Mouse (Mus musculus) heart, embryonic 13.5 days (tissue): ENCODE data around the gene Zbtb8a. TPM values are rescaled to one million over a fixed set of nuclear protein-coding genes. Genes with fewer than 3 reads are reported as not detected.
"Not testable (repeated sequence)": the region's sequence is repeated elsewhere in the genome, so short reads cannot be mapped to it uniquely, and the experiment has no call there.

Experiments used
- ATAC-seq: fragments of 200-750 bp; cut with Nextera tagmentation; 2 replicates; pipeline ENCODE4 v1.8.0; 2017; ENCODE audit warnings: moderate TSS enrichment; ENCODE audit not compliant: insufficient number of reproducible peaks, low FRiP score, low TSS enrichment; ENCODE audit errors: extremely low read depth
- H3K27ac ChIP-seq: fragments of 300-500 bp; sonication (generic); replicated peaks from 2 replicates; pipeline ENCODE4 v1.5.1; 2015; ENCODE audit warnings: moderate library complexity, mild to moderate bottlenecking, inconsistent platforms
- H3K27me3 ChIP-seq: fragments of 300-500 bp; sonication (generic); replicated peaks from 2 replicates; pipeline ENCODE4 v1.6.1; 2015; ENCODE audit warnings: mild to moderate bottlenecking, inconsistent platforms
- H3K36me3 ChIP-seq: fragments of 300-500 bp; sonication (generic); 2 replicates; pipeline ENCODE4 v1.6.1; 2015; ENCODE audit warnings: mild to moderate bottlenecking, inconsistent platforms
- H3K4me1 ChIP-seq: fragments of 300-500 bp; sonication (generic); 2 replicates; pipeline ENCODE4 v1.6.1; 2015; ENCODE audit warnings: inconsistent platforms
- H3K4me2 ChIP-seq: fragments of 300-500 bp; sonication (generic); 2 replicates; pipeline ENCODE4 v1.6.1; 2015; ENCODE audit warnings: inconsistent platforms, mild to moderate bottlenecking, moderate library complexity
- H3K4me3 ChIP-seq: fragments of 300-500 bp; sonication (generic); 2 replicates; pipeline ENCODE4 v1.5.1; 2015; ENCODE audit warnings: moderate library complexity, mild to moderate bottlenecking, inconsistent platforms
- H3K9ac ChIP-seq: fragments of 300-500 bp; sonication (generic); 2 replicates; pipeline ENCODE4 v1.6.1; 2015; ENCODE audit warnings: inconsistent platforms, mild to moderate bottlenecking, moderate library complexity
- H3K9me3 ChIP-seq: fragments of 300-500 bp; sonication (generic); 2 replicates; pipeline ENCODE4 v1.6.1; 2016; ENCODE audit warnings: inconsistent platforms
- WGBS: fragments of 180-500 bp; shearing (Covaris S2); methylation state at CpG from one replicate; pipeline ENCODE4 v1.1.7; 2015; ENCODE audit warnings: mixed read lengths; 5-methylcytosine and 5-hydroxymethylcytosine counted together
- polyA plus RNA-seq: library from polyadenylated mRNA; unstranded; fragments of >200 nt; fragmentation: Nextera tagmentation; extraction: Ambion mirVana; gene quantifications from 2 replicates; pipeline ENCODE4 v1.2.1, GENCODE M21; 2015

Gene Zbtb8a
- polyA plus RNA-seq, 1 experiment from 2014 or later = 11.0 TPM

GRCm38 (mm10) chr4:129376961-129377545, 863 bp downstream of the Zbtb8a start:
- H3K27me3 ChIP-seq = peaks cover 5% of the 10 kb centered on the region; the same call in 1 of the 2 replicates

GRCm38 (mm10) chr4:129375821-129376220, 2.1 kb downstream of the Zbtb8a start:
- Histone ChIP-seq H3K27me3 (peaks cover 5% of the 10 kb centered on the region; the same call in 1 of the 2 replicates), H3K9ac (no peak overlapping the region), H3K9me3 (no peaks in the 10 kb centered on the region), H3K27ac (no peak overlapping the region), H3K4me3 (no peak overlapping the region), H3K36me3 (no peaks in the 10 kb centered on the region), H3K4me2 (no peak overlapping the region), H3K4me1 (peaks cover 3% of the 10 kb centered on the region; the same call in 1 of the 2 replicates)
- WGBS = 75% methylated on average over 5 of the region's 5 CpGs
- ATAC-seq = no peak

More at GRCm38 (mm10) chr4:129376961-129377545, 863 bp downstream of the Zbtb8a start:
- H3K4me2 ChIP-seq = peak overlapping the region; percentile 81
- no peaks in the 10 kb centered on the region for H3K9me3 ChIP-seq
- peaks cover 3% of the 10 kb centered on the region; the same call in 1 of the 2 replicates for H3K4me1 ChIP-seq
- no peak; the same call in 1 of the 2 replicates for ATAC-seq
- peak overlapping the region; percentile 86 for H3K4me3 ChIP-seq
- H3K9ac ChIP-seq = peak overlapping the region; percentile 96
- peak overlapping the region; percentile 87 for H3K27ac ChIP-seq
- H3K36me3 ChIP-seq = no peaks in the 10 kb centered on the region
- WGBS = 0% methylated on average over 44 of the region's 68 CpGs

- H3K27me3 ChIP-seq = peaks cover 5% of the 10 kb centered on the region; the same call in 1 of the 2 replicates
- no peak overlapping the region for H3K27ac ChIP-seq
- no peak overlapping the region for H3K4me2 ChIP-seq
- peaks cover 3% of the 10 kb centered on the region; the same call in 1 of the 2 replicates for H3K4me1 ChIP-seq
- 39% methylated on average over 6 of the region's 6 CpGs for WGBS
- no peaks in the 10 kb centered on the region for H3K9me3 ChIP-seq
- H3K36me3 ChIP-seq = no peaks in the 10 kb centered on the region
- ATAC-seq = no peak
- H3K4me3 ChIP-seq = no peak overlapping the region
- H3K9ac ChIP-seq = 0 out of 2 replicates have a peak overlapping the region, but pooled peaks have one; percentile 24
Observed at GRCm38 (mm10) chr4:129375000-129375399, 2.9 kb downstream of the Zbtb8a start.

GRCm38 (mm10) chr4:129374219-129374755, 3.6 kb downstream of the Zbtb8a start:
- peaks cover 3% of the 10 kb centered on the region; the same call in 1 of the 2 replicates for H3K4me1 ChIP-seq
- no peak overlapping the region for H3K27ac ChIP-seq
- H3K36me3 ChIP-seq = no peaks in the 10 kb centered on the region
- no peak overlapping the region for H3K9ac ChIP-seq
- H3K4me2 ChIP-seq = no peak overlapping the region
- H3K27me3 ChIP-seq = no peaks in the 10 kb centered on the region
- 59% methylated on average over 11 of the region's 11 CpGs for WGBS
- H3K9me3 ChIP-seq = no peaks in the 10 kb centered on the region
- ATAC-seq = no peak
- H3K4me3 ChIP-seq = no peak overlapping the region

- no peak for ATAC-seq
- 54% methylated on average over 8 of the region's 8 CpGs for WGBS
- Histone ChIP-seq H3K27me3 (no peaks in the 10 kb centered on the region), H3K27ac (no peak overlapping the region), H3K4me1 (peaks cover 3% of the 10 kb centered on the region; the same call in 1 of the 2 replicates), H3K36me3 (peaks cover 5% of the 10 kb centered on the region), H3K4me3 (no peak overlapping the region), H3K4me2 (no peak overlapping the region), H3K9me3 (no peaks in the 10 kb centered on the region), H3K9ac (0 out of 2 replicates have a peak overlapping the region, but pooled peaks have one; percentile 28)
Observed at GRCm38 (mm10) chr4:129373202-129373976, 4.5 kb downstream of the Zbtb8a start.

GRCm38 (mm10) chr4:129371391-129371790, 6.5 kb downstream of the Zbtb8a start:
- peaks cover 13% of the 10 kb centered on the region for H3K36me3 ChIP-seq
- H3K9ac ChIP-seq = no peak overlapping the region
- H3K4me2 ChIP-seq = no peak overlapping the region
- H3K4me3 ChIP-seq = no peak overlapping the region
- H3K27me3 ChIP-seq = no peaks in the 10 kb centered on the region
- ATAC-seq = no peak
- WGBS = 85% methylated on average over 3 of the region's 3 CpGs
- H3K9me3 ChIP-seq = no peaks in the 10 kb centered on the region
- no peak overlapping the region for H3K27ac ChIP-seq
- H3K4me1 ChIP-seq = no peaks in the 10 kb centered on the region

- Histone ChIP-seq H3K27ac (no peak overlapping the region), H3K36me3 (peaks cover 36% of the 10 kb centered on the region), H3K9me3 (no peaks in the 10 kb centered on the region), H3K27me3 (no peaks in the 10 kb centered on the region), H3K4me3 (no peak overlapping the region), H3K9ac (no peak overlapping the region), H3K4me2 (no peak overlapping the region), H3K4me1 (no peaks in the 10 kb centered on the region)
- 80% methylated on average over 5 of the region's 5 CpGs for WGBS
- ATAC-seq = no peak
Observed at GRCm38 (mm10) chr4:129365224-129365623, 12.7 kb downstream of the Zbtb8a start.

GRCm38 (mm10) chr4:129364379-129364778, 13.5 kb downstream of the Zbtb8a start:
- Histone ChIP-seq H3K9ac (no peak overlapping the region), H3K4me2 (no peak overlapping the region), H3K4me3 (no peak overlapping the region), H3K27ac (no peak overlapping the region), H3K27me3 (no peaks in the 10 kb centered on the region), H3K4me1 (no peaks in the 10 kb centered on the region), H3K9me3 (no peaks in the 10 kb centered on the region), H3K36me3 (peaks cover 44% of the 10 kb centered on the region)
- WGBS = 85% methylated on average over 3 of the region's 3 CpGs
- no peak for ATAC-seq

GRCm38 (mm10) chr4:129363463-129363862, 14.5 kb downstream of the Zbtb8a start:
- WGBS = 84% methylated on average over 9 of the region's 9 CpGs
- peaks cover 48% of the 10 kb centered on the region for H3K36me3 ChIP-seq
- no peaks in the 10 kb centered on the region for H3K9me3 ChIP-seq
- H3K4me1 ChIP-seq = no peaks in the 10 kb centered on the region
- H3K4me3 ChIP-seq = no peak overlapping the region
- H3K27me3 ChIP-seq = no peaks in the 10 kb centered on the region
- H3K4me2 ChIP-seq = no peak overlapping the region
- no peak for ATAC-seq
- no peak overlapping the region for H3K27ac ChIP-seq
- H3K9ac ChIP-seq = no peak overlapping the region

- H3K27me3 ChIP-seq = no peaks in the 10 kb centered on the region
- H3K36me3 ChIP-seq = peaks cover 55% of the 10 kb centered on the region
- H3K9me3 ChIP-seq = no peaks in the 10 kb centered on the region
- no peak overlapping the region for H3K4me2 ChIP-seq
- H3K27ac ChIP-seq = no peak overlapping the region
- no peak for ATAC-seq
- 74% methylated on average over 5 of the region's 5 CpGs for WGBS
- no peak overlapping the region for H3K4me3 ChIP-seq
- H3K9ac ChIP-seq = no peak overlapping the region
- H3K4me1 ChIP-seq = no peaks in the 10 kb centered on the region
Observed at GRCm38 (mm10) chr4:129362771-129363170, 15.1 kb downstream of the Zbtb8a start.

GRCm38 (mm10) chr4:129362238-129362637, 15.7 kb downstream of the Zbtb8a start:
- H3K4me2 ChIP-seq, H3K4me3 ChIP-seq, H3K27ac ChIP-seq, ATAC-seq, H3K4me1 ChIP-seq, H3K27me3 ChIP-seq, H3K9ac ChIP-seq, H3K9me3 ChIP-seq: not testable (repeated sequence)
- WGBS = 76% methylated on average over 3 of the region's 3 CpGs
- H3K36me3 ChIP-seq = peaks cover 57% of the 10 kb centered on the region
